Mouse (Mus musculus) forebrain, embryonic 16.5 days (tissue): ENCODE data around the gene Smpdl3b. TPM values are rescaled to one million over a fixed set of nuclear protein-coding genes. Genes with fewer than 3 reads are reported as not detected.
A peak's percentile ranks its signal among the peaks of the same experiment; 100 is the strongest.
"Not testable (repeated sequence)": the region's sequence is repeated elsewhere in the genome, so short reads cannot be mapped to it uniquely, and the experiment has no call there.

Experiments used
- ATAC-seq: fragments of 200-750 bp; cut with Nextera tagmentation; 2 replicates; pipeline ENCODE4 v1.8.0; 2017; ENCODE audit warnings: mild to moderate bottlenecking, moderate library complexity
- H3K27ac ChIP-seq: fragments of 300-500 bp; sonication (generic); 2 replicates; pipeline ENCODE4 v1.5.1; 2014; ENCODE audit warnings: low read length, control low read depth
- H3K27me3 ChIP-seq: fragments of 300-500 bp; sonication (generic); replicated peaks from 2 replicates; pipeline ENCODE4 v1.6.1; 2014; ENCODE audit warnings: low read length; ENCODE audit not compliant: control insufficient read depth, insufficient read depth
- H3K36me3 ChIP-seq: fragments of 300-500 bp; sonication (generic); 2 replicates; pipeline ENCODE4 v1.6.1; 2014; ENCODE audit not compliant: control insufficient read depth, insufficient read depth
- H3K4me1 ChIP-seq: fragments of 300-500 bp; sonication (generic); replicated peaks from 2 replicates; pipeline ENCODE4 v1.6.1; 2014; ENCODE audit warnings: low read length; ENCODE audit not compliant: control insufficient read depth, insufficient read depth
- H3K4me2 ChIP-seq: fragments of 300-500 bp; sonication (generic); 2 replicates; pipeline ENCODE4 v1.6.1; 2014; ENCODE audit warnings: mild to moderate bottlenecking, low read length, control low read depth
- H3K4me3 ChIP-seq: fragments of 300-500 bp; sonication (generic); replicated peaks from 2 replicates; pipeline ENCODE4 v1.5.1; 2014; ENCODE audit warnings: mild to moderate bottlenecking, low read length, control low read depth
- H3K9ac ChIP-seq: fragments of 300-500 bp; sonication (generic); replicated peaks from 2 replicates; pipeline ENCODE4 v1.6.1; 2014; ENCODE audit warnings: low read depth, low read length, control low read depth
- H3K9me3 ChIP-seq: fragments of 300-500 bp; sonication (generic); 2 replicates; pipeline ENCODE4 v1.6.1; 2016; ENCODE audit warnings: low read length; ENCODE audit not compliant: control insufficient read depth
- WGBS: fragments of 180-500 bp; shearing (Covaris S2); extraction: QIAGEN DNeasy Blood & Tissue Kit; methylation state at CpG from one replicate; pipeline ENCODE4 v1.1.7; 2014; 5-methylcytosine and 5-hydroxymethylcytosine counted together
- polyA plus RNA-seq: library from polyadenylated mRNA; unstranded; fragments of >200 nt; fragmentation: Nextera tagmentation; extraction: Ambion mirVana; gene quantifications from 2 replicates; pipeline ENCODE4 v1.2.1, GENCODE M21; 2015

Smpdl3b gene
- polyA plus RNA-seq, 1 experiment from 2014 or later: 1.0 TPM

GRCm38 (mm10) chr4:132799845-132800244 lies 42.8 kb upstream of the Smpdl3b start:
- H3K27ac ChIP-seq: no peak overlapping the region
- H3K4me1 ChIP-seq: peaks cover 7% of the 10 kb centered on the region
- no peaks in the 10 kb centered on the region for H3K9me3 ChIP-seq
- H3K4me2 ChIP-seq: no peak overlapping the region
- ATAC-seq: no peak
- H3K36me3 ChIP-seq: no peaks in the 10 kb centered on the region
- no peak overlapping the region for H3K4me3 ChIP-seq
- 86% methylated on average over 4 of the region's 4 CpGs for WGBS
- H3K27me3 ChIP-seq: peaks cover 8% of the 10 kb centered on the region
- no peak overlapping the region for H3K9ac ChIP-seq

GRCm38 (mm10) chr4:132798666-132799065 lies 41.6 kb upstream of the Smpdl3b start:
- 89% methylated on average over 3 of the region's 3 CpGs for WGBS
- H3K27me3 ChIP-seq: peaks cover 10% of the 10 kb centered on the region
- ATAC-seq, H3K4me2 ChIP-seq, H3K4me1 ChIP-seq, H3K27ac ChIP-seq, H3K9me3 ChIP-seq, H3K9ac ChIP-seq, H3K4me3 ChIP-seq, H3K36me3 ChIP-seq: not testable (repeated sequence)

- Histone ChIP-seq H3K27me3 (peaks cover 10% of the 10 kb centered on the region), H3K9me3 (no peaks in the 10 kb centered on the region), H3K27ac (no peak overlapping the region), H3K9ac (no peak overlapping the region), H3K36me3 (no peaks in the 10 kb centered on the region), H3K4me2 (no peak overlapping the region), H3K4me3 (no peak overlapping the region), H3K4me1 (peaks cover 7% of the 10 kb centered on the region)
- ATAC-seq: no peak
- 75% methylated on average over 4 of the region's 4 CpGs for WGBS
Observed at GRCm38 (mm10) chr4:132798028-132798427, 41.0 kb upstream of the Smpdl3b start.

GRCm38 (mm10) chr4:132797461-132797860 lies 40.4 kb upstream of the Smpdl3b start:
- Histone ChIP-seq H3K27me3 (peaks cover 10% of the 10 kb centered on the region), H3K36me3 (no peaks in the 10 kb centered on the region), H3K9me3 (no peaks in the 10 kb centered on the region), H3K4me1 (peaks cover 7% of the 10 kb centered on the region), H3K9ac (no peak overlapping the region), H3K4me2 (no peak overlapping the region), H3K4me3 (no peak overlapping the region), H3K27ac (no peak overlapping the region)
- ATAC-seq: no peak
- 81% methylated on average over 1 of the region's 1 CpGs for WGBS

- H3K4me2 ChIP-seq: peak within 1 kb of the TSS; percentile 50
- peaks cover 7% of the 10 kb centered on the region for H3K4me1 ChIP-seq
- H3K4me3 ChIP-seq: peak within 1 kb of the TSS; percentile 28
- 0 out of 2 replicates have a peak within 1 kb of the TSS, but pooled peaks have one; percentile 29 for H3K9ac ChIP-seq
- peaks cover 10% of the 10 kb centered on the region for H3K27me3 ChIP-seq
- H3K27ac ChIP-seq: no peak within 1 kb of the TSS
- H3K9me3 ChIP-seq: no peaks in the 10 kb centered on the region
- ATAC-seq: no peak
- no peaks in the 10 kb centered on the region for H3K36me3 ChIP-seq
- 2% methylated on average over 21 of the region's 21 CpGs for WGBS
Observed at GRCm38 (mm10) chr4:132796196-132796886, 39.3 kb upstream of the Smpdl3b start, which contains the start of gene Themis2. Gene Themis2 (minus strand): TSS chr4:132796387.

- Histone ChIP-seq H3K27me3 (peaks cover 10% of the 10 kb centered on the region), H3K36me3 (no peaks in the 10 kb centered on the region), H3K4me1 (peaks cover 7% of the 10 kb centered on the region), H3K9ac (no peak overlapping the region), H3K4me3 (no peak overlapping the region), H3K27ac (no peak overlapping the region), H3K4me2 (no peak overlapping the region), H3K9me3 (no peaks in the 10 kb centered on the region)
- WGBS: 57% methylated on average over 7 of the region's 7 CpGs
- no peak for ATAC-seq
Observed at GRCm38 (mm10) chr4:132795171-132795570, 38.1 kb upstream of the Smpdl3b start.

GRCm38 (mm10) chr4:132794760-132795159 lies 37.7 kb upstream of the Smpdl3b start:
- Histone ChIP-seq H3K27ac (no peak overlapping the region), H3K27me3 (peaks cover 10% of the 10 kb centered on the region), H3K9ac (no peak overlapping the region), H3K9me3 (no peaks in the 10 kb centered on the region), H3K36me3 (no peaks in the 10 kb centered on the region), H3K4me2 (no peak overlapping the region), H3K4me1 (peaks cover 7% of the 10 kb centered on the region), H3K4me3 (no peak overlapping the region)
- no peak for ATAC-seq
- 83% methylated on average over 8 of the region's 8 CpGs for WGBS

- no peak overlapping the region for H3K27ac ChIP-seq
- peaks cover 10% of the 10 kb centered on the region for H3K27me3 ChIP-seq
- 87% methylated on average over 9 of the region's 9 CpGs for WGBS
- H3K9me3 ChIP-seq: no peaks in the 10 kb centered on the region
- no peak overlapping the region for H3K9ac ChIP-seq
- no peak overlapping the region for H3K4me2 ChIP-seq
- no peaks in the 10 kb centered on the region for H3K36me3 ChIP-seq
- peaks cover 7% of the 10 kb centered on the region for H3K4me1 ChIP-seq
- ATAC-seq: no peak
- H3K4me3 ChIP-seq: no peak overlapping the region
Observed at GRCm38 (mm10) chr4:132794028-132794427, 37.0 kb upstream of the Smpdl3b start.

- H3K9me3 ChIP-seq, H3K4me1 ChIP-seq, H3K36me3 ChIP-seq, H3K9ac ChIP-seq, H3K4me2 ChIP-seq, ATAC-seq, H3K27ac ChIP-seq, H3K4me3 ChIP-seq: not testable (repeated sequence)
- WGBS: 89% methylated on average over 8 of the region's 9 CpGs
- peaks cover 10% of the 10 kb centered on the region for H3K27me3 ChIP-seq
Observed at GRCm38 (mm10) chr4:132793322-132794004, 36.4 kb upstream of the Smpdl3b start.
